Mouse (Mus musculus) lung, postnatal 4 days (tissue): ENCODE results near the gene Rab3b.

Source experiments
- DNase-seq, 2 experiments: peaks; one replicate each; pipeline ENCODE4 v3.0.0; 2021

Rab3b gene

GRCm38 (mm10) chr4:108959696-108960095 is 80.8 kb downstream of the Rab3b start:
- DNase-seq, result no peak

GRCm38 (mm10) chr4:108960619-108961460 is 82.0 kb downstream of the Rab3b start:
- no peak for DNase-seq

DNA sequence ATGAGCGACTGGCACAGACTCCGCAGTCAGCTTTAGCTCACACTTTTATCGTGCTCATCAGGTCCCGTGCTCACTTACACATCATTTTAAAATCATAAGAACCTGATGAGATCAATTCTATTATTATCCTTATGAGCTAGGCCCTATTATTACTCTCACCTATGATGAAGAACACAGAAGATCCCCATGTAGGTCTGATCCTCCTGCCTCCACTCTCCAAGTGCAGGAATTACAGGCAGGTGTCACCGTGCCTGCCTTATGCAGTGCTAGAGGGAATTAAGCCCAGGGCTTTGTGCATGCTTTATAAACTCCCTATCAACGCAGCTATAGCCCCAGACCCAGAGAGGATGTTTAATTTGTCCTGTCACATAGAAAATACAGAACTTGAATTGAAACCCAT is 84.2 kb downstream of the Rab3b start:
- no peak for DNase-seq

DNA sequence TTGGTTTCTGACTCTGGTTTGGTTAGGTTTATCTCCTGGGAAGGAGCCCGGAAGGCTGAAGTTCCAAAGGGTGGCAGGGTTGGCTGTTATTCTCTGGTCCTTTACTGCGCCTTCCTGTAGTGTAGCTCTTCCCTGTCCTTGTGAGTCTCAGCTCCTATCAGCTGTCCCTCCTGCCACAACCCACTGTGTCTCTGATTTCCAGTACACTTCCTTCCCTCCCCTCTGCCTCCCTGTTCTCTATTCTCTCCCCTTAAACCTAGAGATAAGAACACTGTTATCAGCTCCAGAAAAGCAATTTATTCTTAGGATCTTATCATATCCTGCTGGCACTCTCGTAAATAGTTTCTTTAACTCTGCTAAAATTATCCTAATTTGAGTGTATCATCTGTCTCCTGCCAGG is 90.7 kb downstream of the Rab3b start:
- no peak for DNase-seq

DNA sequence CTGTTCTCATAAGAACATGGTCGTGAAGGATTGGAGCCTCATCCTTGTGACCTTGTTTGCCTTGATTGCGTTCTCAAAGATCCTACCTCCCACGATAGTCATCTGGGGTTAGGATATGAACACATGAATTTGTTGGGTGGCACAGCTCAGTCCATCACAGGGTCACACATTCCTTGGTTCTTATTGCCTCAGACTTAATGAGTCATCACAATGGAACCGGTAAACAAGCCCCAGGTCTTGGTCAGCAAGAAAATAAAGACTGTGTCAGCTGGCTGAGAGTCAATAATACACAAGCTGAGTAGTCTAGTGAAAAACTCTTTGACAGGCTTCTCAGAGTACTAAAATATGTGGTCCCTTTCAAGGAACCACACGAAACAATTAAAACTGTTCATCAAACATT is 92.2 kb downstream of the Rab3b start:
- DNase-seq, result no peak

GRCm38 (mm10) chr4:108976458-108977071 is 97.7 kb downstream of the Rab3b start:
- DNase-seq, result peak in 1 of 2 experiments; percentile 62

GRCm38 (mm10) chr4:108986833-108987472 is 108.1 kb downstream of the Rab3b start:
- DNase-seq, result no peak

GRCm38 (mm10) chr4:108987473-108987842 is 108.6 kb downstream of the Rab3b start:
- no peak for DNase-seq

- no peak for DNase-seq
Measured at GRCm38 (mm10) chr4:108989430-108989829, 110.6 kb downstream of the Rab3b start.

DNA sequence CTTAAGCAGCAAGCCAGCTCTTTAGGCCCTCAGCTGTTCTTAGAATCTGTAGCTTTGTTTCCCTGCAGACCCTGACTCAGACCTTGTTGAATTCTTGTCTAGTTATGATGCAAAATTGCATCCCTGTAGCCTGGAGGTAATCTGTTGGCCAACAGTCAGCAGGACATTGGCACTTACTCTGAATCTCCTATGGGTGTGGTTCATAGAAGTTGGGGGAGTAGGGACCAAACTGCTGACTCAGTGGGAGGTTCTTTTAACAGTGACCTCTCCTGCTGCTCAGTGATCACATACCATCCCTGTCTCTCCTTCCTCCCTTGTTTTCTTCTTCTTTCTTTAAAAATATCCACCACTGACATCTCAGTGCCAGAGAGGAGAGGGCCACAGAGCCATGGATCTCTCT is 111.2 kb downstream of the Rab3b start:
- no peak for DNase-seq

DNA sequence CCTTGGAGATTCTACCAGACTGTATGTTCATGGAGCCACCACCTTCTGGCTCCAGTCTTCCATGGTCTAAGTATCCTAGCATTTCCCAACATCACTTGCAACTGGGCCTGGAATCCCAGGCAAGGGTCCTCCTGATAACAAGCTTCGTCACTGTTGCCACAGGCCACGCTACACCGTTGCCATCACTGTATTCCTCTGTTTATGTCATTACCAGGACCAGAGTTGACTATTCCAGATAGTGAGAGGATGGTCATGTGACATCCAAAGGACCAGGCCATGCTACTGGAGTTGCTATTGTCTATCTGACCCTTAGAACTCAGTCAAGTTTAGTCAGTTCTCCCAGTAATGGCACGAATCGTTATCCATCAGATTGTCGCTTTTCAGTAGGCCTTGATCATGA is 111.7 kb downstream of the Rab3b start:
- DNase-seq, result no peak

- DNase-seq, result no peak
Measured at GRCm38 (mm10) chr4:108991811-108992210, 112.9 kb downstream of the Rab3b start.
